Mouse (Mus musculus) right cerebral cortex, postnatal 10 days (tissue): ENCODE measurements around the gene Plxna2.

Experiments used
- DNase-seq, 2 experiments: peaks; one replicate each; pipeline ENCODE4 v3.0.0; 2021; ENCODE audit warnings: low spot score in 2 of 2

Gene Plxna2

DNA sequence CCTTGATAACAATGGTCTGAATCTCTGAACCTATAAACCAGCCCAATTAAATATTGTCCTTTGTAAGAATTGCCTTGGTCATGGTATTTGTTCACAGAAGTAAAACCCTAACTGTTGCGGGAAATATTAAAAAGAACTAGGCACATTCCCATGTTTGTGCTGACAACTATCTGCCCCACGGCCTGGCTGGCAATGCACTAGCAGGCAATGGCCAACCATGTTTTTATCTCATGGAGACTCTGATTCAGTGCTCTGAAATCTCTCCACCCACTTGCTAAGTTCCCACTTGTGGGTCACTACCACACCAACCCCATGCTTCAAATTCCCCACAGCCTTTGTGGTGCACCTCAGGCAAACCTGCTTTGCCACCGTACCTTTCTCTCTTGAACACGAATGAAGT lies 202.9 kb downstream of the Plxna2 start:
- DNase-seq = no peak

DNA sequence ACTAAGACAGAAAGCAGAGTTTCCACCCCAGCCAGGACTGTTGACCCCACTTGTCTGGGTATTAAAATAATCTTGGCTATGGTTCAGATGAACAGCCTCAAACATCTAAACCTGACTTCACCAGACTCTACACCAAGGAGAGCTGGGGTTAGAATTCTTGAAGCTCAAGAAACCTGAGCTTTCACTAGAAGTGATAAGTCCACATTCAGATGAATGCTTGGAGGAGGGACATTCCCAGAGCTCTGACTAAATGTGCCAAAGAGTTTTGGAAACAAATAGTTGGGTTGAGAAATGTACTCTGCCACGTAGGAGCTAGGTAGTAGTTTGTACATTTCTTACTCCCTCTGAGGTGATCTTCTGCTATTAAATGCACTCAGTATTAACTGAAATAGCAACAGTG lies 203.7 kb downstream of the Plxna2 start:
- DNase-seq = no peak

DNA sequence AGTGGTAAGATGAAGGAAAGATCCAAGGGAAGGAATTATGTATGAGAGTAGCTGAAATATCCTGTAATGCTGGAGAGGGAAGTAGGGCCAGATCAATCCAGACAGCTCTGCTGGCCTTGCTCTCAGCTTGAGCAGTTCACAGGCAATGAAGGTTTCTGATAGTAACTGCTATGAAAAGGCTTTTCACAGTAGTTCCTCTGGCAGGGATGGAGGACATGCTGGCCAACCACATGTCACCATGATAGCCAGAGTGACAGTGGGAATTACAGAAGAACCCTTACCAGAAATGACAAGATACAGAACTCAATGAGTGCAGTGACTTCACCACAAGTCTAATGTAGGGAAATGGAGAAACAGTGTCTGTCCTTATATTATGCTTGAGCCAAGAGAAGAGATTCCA lies 210.3 kb downstream of the Plxna2 start:
- no peak for DNase-seq

DNA sequence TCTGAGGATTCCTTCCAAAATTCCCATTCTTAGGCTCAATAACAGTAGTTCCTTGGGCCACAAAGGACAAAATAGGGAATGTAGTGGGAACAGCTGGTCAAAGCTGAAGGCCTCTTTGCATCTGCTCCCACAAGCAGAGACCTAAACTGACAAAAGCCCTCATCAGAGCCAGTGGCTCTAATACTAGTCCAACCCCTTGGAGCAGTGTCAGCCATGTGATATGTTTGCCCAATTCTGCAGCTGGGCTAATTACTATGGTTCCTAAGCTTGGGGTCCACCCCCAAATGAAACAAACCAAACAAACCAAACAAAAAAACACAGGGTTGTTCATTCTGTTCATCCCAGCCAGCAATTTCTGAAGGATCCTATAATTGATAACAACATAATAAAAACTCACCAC lies 217.2 kb downstream of the Plxna2 start:
- no peak for DNase-seq

DNA sequence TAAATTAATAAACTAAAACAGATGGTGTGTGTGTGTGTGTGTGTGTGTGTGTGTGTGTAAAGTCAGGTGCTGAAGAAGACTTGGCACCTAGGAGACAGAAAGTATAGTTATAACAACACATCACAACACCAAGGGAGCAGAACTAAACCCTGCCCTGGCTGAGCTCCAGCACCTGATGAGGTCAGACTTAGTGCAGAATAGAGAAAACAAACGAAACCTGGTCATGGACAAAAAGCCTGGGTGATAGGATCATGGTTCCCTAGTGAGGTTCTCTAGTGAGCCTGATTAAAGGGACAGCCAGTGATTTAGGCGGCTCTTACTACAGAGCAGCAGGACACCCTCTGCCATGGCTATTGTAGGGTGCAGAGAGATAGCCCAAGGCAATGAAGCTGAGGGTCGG lies 218.2 kb downstream of the Plxna2 start:
- no peak for DNase-seq

DNA sequence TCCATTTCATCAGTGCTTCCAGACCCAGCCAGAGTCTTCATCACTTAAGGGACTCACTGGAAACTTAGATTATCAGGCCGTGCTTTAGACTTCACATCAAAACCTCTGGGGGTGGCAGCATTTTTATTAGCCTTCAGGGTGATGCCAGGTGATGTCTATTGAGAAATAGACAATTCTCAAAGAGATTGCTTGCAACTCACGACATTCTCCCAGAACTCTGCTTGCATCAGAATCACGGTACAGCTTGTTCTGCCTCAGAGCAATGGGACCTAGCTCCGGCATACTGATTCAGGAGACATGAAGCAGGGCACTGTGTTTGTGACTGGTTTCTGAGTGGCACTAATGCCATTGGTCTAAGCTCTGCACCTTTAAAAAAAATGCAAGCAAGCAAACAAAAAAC lies 218.7 kb downstream of the Plxna2 start:
- no peak for DNase-seq

DNA sequence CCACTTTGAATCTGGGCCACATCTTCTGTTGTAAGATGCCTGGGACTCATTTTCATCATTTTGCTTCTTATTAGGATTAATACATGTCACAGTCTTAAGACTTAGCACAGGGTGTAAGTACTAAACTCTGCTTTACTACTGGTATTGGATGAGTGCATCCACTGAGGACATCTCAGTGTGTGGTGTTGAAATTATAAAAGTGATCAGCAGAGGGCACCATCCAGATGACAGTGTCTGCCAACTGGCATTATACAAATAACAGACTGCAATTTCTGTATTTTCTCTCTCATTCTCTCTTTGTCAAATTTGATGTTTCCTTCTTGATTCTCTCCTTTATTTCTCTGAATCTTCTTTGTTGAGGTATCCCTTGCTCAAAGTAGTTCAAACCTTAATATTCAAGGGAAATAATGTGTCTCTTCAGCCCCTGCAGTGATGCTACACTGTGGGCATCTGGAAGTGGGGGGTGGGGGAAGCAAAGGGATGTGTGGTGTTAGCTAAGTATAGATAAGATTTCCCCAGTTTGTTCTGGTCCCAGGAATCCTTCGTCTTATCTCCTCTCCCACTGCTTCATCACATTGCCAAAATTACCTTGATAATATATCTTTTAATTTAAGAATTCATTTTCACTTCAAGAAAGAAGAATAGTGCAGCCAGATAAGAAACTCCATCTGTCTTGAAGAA lies 221.4 kb downstream of the Plxna2 start:
- peak; percentile 60 to 61 for DNase-seq

DNA sequence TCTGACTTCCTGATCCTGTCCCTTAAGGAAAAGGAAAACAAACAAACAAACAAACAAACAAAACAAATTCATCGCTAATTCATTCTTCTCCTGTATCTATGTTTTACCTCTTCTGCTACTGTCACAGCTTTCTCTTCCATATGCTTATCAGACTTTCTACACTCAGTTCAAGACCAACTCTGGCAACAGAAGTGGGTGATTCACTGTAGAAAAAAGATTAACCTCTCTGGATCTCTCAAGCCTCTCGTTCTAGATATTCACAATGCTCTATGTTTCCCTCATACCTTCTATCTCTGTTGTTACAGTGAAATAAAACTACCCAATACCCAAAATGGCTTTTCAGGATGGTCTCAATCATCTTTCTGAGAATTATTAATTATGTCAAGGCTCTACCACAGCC lies 225.0 kb downstream of the Plxna2 start:
- no peak for DNase-seq

DNA sequence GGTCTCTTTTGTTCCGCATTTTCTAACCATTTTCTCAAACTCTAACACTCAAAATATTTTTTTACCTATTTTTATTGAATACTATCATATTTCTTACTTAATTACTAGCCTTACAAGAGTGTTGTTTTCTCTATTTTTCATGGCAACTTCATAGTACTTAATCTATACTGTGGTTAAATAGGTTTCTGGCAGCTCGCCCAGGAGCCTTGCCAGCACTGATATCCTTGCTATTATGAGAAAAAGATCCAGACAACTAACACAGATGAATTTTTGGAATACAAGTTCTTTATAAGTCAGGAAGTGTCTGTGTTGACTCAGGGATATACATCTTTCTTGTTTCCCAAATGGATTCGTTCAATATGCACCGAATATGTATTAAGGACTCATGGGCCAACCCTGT lies 229.0 kb downstream of the Plxna2 start:
- peak in 1 of 2 experiments; percentile 35 for DNase-seq

DNA sequence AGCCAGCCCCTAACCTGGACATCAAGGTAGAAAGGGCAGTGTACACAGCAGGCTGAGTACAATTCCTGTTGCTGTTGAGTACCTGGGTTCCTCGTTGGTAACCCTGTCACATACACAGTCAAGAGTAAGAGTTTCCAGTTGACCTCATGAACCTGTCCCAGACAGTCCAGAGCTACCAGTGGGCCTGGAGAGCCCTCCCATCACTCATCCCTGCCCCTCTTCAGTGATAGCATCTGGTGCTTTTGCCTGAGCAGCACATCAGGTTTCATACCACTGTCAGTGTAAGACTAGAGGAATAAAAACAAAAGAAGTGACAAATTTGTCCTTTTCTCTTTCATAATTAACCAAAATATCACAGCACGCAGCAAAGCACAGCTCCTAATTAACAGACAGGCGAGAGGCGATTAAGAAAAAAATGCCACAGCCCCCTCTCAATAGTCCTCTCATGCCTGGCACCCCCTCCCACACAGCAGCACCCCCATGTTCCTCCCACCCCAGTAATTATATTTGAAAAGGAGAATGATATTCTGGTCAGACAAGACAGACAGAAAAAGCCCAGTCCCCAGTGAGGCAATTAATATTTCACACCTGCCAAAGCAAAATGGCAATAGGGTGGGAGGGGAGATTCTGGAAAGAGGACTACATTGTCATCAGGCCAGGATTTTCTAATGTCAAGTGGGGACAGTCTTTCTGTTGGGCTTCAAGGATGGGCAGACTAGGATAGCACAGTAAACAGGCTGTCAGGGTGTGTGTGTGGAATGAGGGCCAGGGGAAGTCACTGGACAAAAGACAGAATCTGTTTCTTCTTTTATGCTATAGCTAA lies 233.4 kb downstream of the Plxna2 start:
- peak; percentile 23 to 36 for DNase-seq

DNA sequence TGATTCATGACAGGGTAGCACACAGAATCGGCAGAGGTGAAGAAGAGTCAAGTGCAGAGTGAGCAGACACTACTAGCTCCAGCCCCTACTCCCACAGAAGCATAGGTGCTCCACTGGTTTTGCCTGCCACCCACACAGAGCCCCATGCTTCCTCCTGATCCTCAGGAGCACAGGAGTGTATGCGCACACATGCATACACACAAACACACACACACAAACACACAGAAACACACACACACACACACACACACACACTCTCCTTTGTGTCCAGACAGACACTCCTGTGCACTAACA lies 234.0 kb downstream of the Plxna2 start:
- DNase-seq = no peak
